Mouse (Mus musculus): Measurements from ENCODE around the gene Zbtb20. TPM values are rescaled to one million over a fixed set of nuclear protein-coding genes. Genes with fewer than 3 reads are reported as not detected.

The Zbtb20 gene
- total RNA-seq, 4 experiments from 2014 or later: 90.8 to 101 (median 92.1) TPM

GRCm38 (mm10) chr16:43506771-43507405 lies 631.2 kb downstream of the Zbtb20 start:
- DNase-seq (ENCODE audit: low spot score in 2 of 2): no peak

GRCm38 (mm10) chr16:43508166-43508998 lies 632.7 kb downstream of the Zbtb20 start:
- DNase-seq (ENCODE audit: low spot score in 2 of 2): no peak

GRCm38 (mm10) chr16:43510516-43510915 lies 634.8 kb downstream of the Zbtb20 start:
- DNase-seq (ENCODE audit: low spot score in 2 of 2): no peak

GRCm38 (mm10) chr16:43511531-43511930 lies 635.9 kb downstream of the Zbtb20 start:
- no peak for DNase-seq (ENCODE audit: low spot score in 2 of 2)

- DNase-seq (ENCODE audit: low spot score in 2 of 2): no peak
Measured at GRCm38 (mm10) chr16:43513933-43514332, 638.3 kb downstream of the Zbtb20 start.

- no peak for DNase-seq (ENCODE audit: low spot score in 2 of 2)
Measured at GRCm38 (mm10) chr16:43515538-43515937, 639.9 kb downstream of the Zbtb20 start.

- DNase-seq (ENCODE audit: low spot score in 2 of 2): no peak
Measured at GRCm38 (mm10) chr16:43520274-43520673, 644.6 kb downstream of the Zbtb20 start.

- no peak for DNase-seq (ENCODE audit: low spot score in 2 of 2)
Measured at GRCm38 (mm10) chr16:43522482-43522881, 646.8 kb downstream of the Zbtb20 start.

GRCm38 (mm10) chr16:43524179-43524578 lies 648.5 kb downstream of the Zbtb20 start:
- DNase-seq (ENCODE audit: low spot score in 2 of 2): no peak

GRCm38 (mm10) chr16:43525624-43526023 lies 649.9 kb downstream of the Zbtb20 start:
- DNase-seq (ENCODE audit: low spot score in 2 of 2): no peak

- no peak for DNase-seq (ENCODE audit: low spot score in 2 of 2)
Measured at GRCm38 (mm10) chr16:43528300-43528699, 652.6 kb downstream of the Zbtb20 start.

- no peak for DNase-seq (ENCODE audit: low spot score in 2 of 2)
Measured at GRCm38 (mm10) chr16:43531328-43531727, 655.6 kb downstream of the Zbtb20 start.

- no peak for DNase-seq (ENCODE audit: low spot score in 2 of 2)
Measured at GRCm38 (mm10) chr16:43534103-43534502, 658.4 kb downstream of the Zbtb20 start.

- no peak for DNase-seq (ENCODE audit: low spot score in 2 of 2)
Measured at GRCm38 (mm10) chr16:43535912-43536311, 660.2 kb downstream of the Zbtb20 start.

GRCm38 (mm10) chr16:43537163-43537562 lies 661.5 kb downstream of the Zbtb20 start:
- no peak for DNase-seq (ENCODE audit: low spot score in 2 of 2)

- DNase-seq (ENCODE audit: low spot score in 2 of 2): no peak
Measured at GRCm38 (mm10) chr16:43539659-43540096, 664.0 kb downstream of the Zbtb20 start.

- DNase-seq (ENCODE audit: low spot score in 2 of 2): no peak
Measured at GRCm38 (mm10) chr16:43540108-43540507, 664.4 kb downstream of the Zbtb20 start.

GRCm38 (mm10) chr16:43540546-43541167 lies 665.0 kb downstream of the Zbtb20 start:
- no peak for DNase-seq (ENCODE audit: low spot score in 2 of 2)

GRCm38 (mm10) chr16:43545261-43545660 lies 669.6 kb downstream of the Zbtb20 start:
- no peak for DNase-seq (ENCODE audit: low spot score in 2 of 2)

- DNase-seq (ENCODE audit: low spot score in 2 of 2): no peak
Measured at GRCm38 (mm10) chr16:43547323-43548180, 671.9 kb downstream of the Zbtb20 start.

GRCm38 (mm10) chr16:43548774-43549173 lies 673.1 kb downstream of the Zbtb20 start:
- DNase-seq (ENCODE audit: low spot score in 2 of 2): no peak

All from gastrocnemius, adult 8-10 months (tissue).